Mouse (Mus musculus): ENCODE results near the gene Klhl24. TPM values are rescaled to one million over a fixed set of nuclear protein-coding genes. Genes with fewer than 3 reads are reported as not detected.

The Klhl24 gene
- polyA plus RNA-seq, 1 experiment from 2014 or later = 45.6 TPM

DNA sequence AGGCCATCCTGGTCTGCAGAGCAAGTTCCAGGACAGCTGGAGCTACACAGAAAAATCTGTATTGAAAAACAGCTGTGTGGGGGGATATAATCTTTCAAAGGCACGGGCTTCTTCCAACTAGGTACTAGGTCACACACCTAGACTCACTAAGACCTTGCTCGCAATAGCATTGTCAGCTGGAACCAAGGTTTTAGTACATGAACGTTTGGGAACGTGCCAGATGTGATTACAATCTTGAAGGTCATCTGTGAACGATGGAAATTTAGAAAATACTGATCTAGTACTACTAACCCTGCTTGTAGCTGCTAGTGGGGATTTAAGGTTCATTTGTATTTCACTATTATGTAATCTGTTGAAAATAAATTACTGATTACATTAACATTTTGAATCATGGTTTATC lies 54.6 kb downstream of the Klhl24 start:
- Histone ChIP-seq H3K27me3 (no peaks in the 10 kb centered on the region), H3K4me2 (no peak overlapping the region), H3K27ac (no peak overlapping the region), H3K9me3 (replicated peaks) (no peaks in the 10 kb centered on the region), H3K4me3 (no peak overlapping the region), H3K4me1 (replicated peaks) (peaks cover 3% of the 10 kb centered on the region; the same call in 1 of the 2 replicates), H3K36me3 (peaks cover 33% of the 10 kb centered on the region), H3K9ac (no peak overlapping the region)
- 67% methylated on average over 5 of the region's 5 CpGs for WGBS
- ATAC-seq (replicated peaks; ENCODE audit: insufficient number of reproducible peaks, insufficient read depth, low FRiP score, low read depth) = no peak

- no peaks in the 10 kb centered on the region for H3K9me3 ChIP-seq (replicated peaks)
- H3K9ac ChIP-seq = no peak overlapping the region
- H3K4me1 ChIP-seq (replicated peaks) = peaks cover 3% of the 10 kb centered on the region; the same call in 1 of the 2 replicates
- WGBS = 67% methylated on average over 3 of the region's 3 CpGs
- no peaks in the 10 kb centered on the region for H3K27me3 ChIP-seq
- no peak for ATAC-seq (replicated peaks; ENCODE audit: insufficient number of reproducible peaks, insufficient read depth, low FRiP score, low read depth)
- no peak overlapping the region for H3K4me3 ChIP-seq
- H3K27ac ChIP-seq = no peak overlapping the region
- peaks cover 44% of the 10 kb centered on the region for H3K36me3 ChIP-seq
- no peak overlapping the region for H3K4me2 ChIP-seq
These were observed 56.4 kb downstream of the Klhl24 start for GRCm38 (mm10) chr16:20153742-20154141.

GRCm38 (mm10) chr16:20160130-20160529 lies 62.8 kb downstream of the Klhl24 start:
- Histone ChIP-seq H3K4me3 (no peak overlapping the region), H3K9ac (no peak overlapping the region), H3K36me3 (peaks cover 87% of the 10 kb centered on the region), H3K27me3 (no peaks in the 10 kb centered on the region), H3K4me2 (no peak overlapping the region), H3K27ac (no peak overlapping the region), H3K4me1 (replicated peaks) (no peaks in the 10 kb centered on the region), H3K9me3 (replicated peaks) (no peaks in the 10 kb centered on the region)
- 80% methylated on average over 2 of the region's 2 CpGs for WGBS
- no peak for ATAC-seq (replicated peaks; ENCODE audit: insufficient number of reproducible peaks, insufficient read depth, low FRiP score, low read depth)

DNA sequence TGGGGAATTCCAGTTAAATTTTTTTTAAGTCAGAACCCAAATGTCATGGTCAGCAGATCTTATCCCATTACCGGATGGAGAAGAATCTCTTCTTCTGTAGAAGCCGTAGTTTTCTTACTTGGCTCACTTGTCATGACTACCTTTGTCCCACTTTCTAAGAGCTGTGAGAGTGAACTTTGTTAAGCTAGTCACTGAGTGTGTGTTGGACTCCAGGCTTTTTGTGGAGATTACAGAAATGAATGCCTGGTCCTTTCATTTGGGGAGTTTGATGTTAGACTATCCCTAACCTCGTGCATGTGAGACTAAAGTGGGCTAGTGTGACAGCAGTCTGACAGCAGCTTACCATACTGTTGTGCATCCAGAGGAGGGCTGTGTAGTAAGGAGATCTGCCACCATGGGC lies 71.7 kb downstream of the Klhl24 start:
- ATAC-seq (replicated peaks; ENCODE audit: insufficient number of reproducible peaks, insufficient read depth, low FRiP score, low read depth) = no peak
- Histone ChIP-seq H3K4me1 (replicated peaks) (0 out of 2 replicates have a peak, but pooled peaks cover 3% of the 10 kb centered on the region), H3K27me3 (no peaks in the 10 kb centered on the region), H3K9ac (no peak overlapping the region), H3K27ac (no peak overlapping the region), H3K36me3 (peaks cover 77% of the 10 kb centered on the region), H3K9me3 (replicated peaks) (no peaks in the 10 kb centered on the region; the same call in 1 of the 2 replicates), H3K4me3 (no peak overlapping the region), H3K4me2 (no peak overlapping the region)
- WGBS = 80% methylated on average over 3 of the region's 3 CpGs

DNA sequence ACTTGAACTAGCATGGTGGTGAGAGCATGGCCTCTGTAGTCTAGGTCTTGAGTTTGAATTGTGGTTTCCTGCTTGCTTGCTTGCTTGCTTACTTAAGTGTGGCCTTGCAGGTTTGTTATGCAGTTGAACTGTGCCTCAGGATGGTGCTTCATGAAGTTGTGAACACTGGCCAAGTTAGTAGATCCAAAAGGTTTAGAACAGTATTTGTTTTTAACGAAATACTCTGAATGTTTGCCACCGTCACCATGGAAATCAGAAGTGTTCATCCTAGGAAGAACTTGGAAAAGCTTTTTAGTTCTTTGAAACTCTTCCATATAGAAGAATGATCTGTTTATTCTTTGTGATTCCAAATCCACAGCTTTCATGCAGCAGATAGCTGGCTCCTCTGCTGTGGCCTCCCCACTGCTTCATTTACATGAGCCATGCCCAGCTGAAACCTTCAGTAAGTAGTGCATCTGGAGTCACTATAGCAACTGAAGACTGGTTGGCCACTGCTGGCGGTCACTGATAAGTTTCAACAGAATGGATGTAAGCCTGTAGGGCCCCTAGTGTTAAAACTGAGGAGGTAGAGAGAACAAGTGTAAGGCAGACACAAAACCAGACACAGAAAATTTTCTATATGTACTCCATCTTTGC lies 72.2 kb downstream of the Klhl24 start:
- ATAC-seq (replicated peaks; ENCODE audit: insufficient number of reproducible peaks, insufficient read depth, low FRiP score, low read depth) = peak; percentile 58
- Histone ChIP-seq H3K9me3 (replicated peaks) (no peaks in the 10 kb centered on the region; the same call in 1 of the 2 replicates), H3K27ac (no peak overlapping the region), H3K4me1 (replicated peaks) (0 out of 2 replicates have a peak, but pooled peaks cover 3% of the 10 kb centered on the region), H3K4me3 (no peak overlapping the region), H3K4me2 (no peak overlapping the region), H3K9ac (no peak overlapping the region), H3K36me3 (peaks cover 76% of the 10 kb centered on the region), H3K27me3 (no peaks in the 10 kb centered on the region)
- 64% methylated on average over 3 of the region's 3 CpGs for WGBS

Other genes starting within 250 kb of the Klhl24 start
- gene Klhl6, start 114.5 kb upstream of the Klhl24 start, polyA plus RNA-seq (2015; fragmentation: Nextera tagmentation; extraction: Ambion mirVana) = 15.3 and 24.6 TPM in 2 replicates
- 13.9 and 21.0 TPM in 2 replicates for gene Yeats2, start 43.5 kb downstream of the Klhl24 start, polyA plus RNA-seq (2015; fragmentation: Nextera tagmentation; extraction: Ambion mirVana)
- gene Map6d1, start 143.8 kb downstream of the Klhl24 start, polyA plus RNA-seq (2015; fragmentation: Nextera tagmentation; extraction: Ambion mirVana) = 0.38 and 0.57 TPM in 2 replicates
- gene Parl, start 204.8 kb downstream of the Klhl24 start, polyA plus RNA-seq (2015; fragmentation: Nextera tagmentation; extraction: Ambion mirVana) = 63.5 and 64.1 TPM in 2 replicates
- not detected in 2 replicates for gene Cyp2ab1, start 227.9 kb downstream of the Klhl24 start, polyA plus RNA-seq (2015; fragmentation: Nextera tagmentation; extraction: Ambion mirVana)

All from heart, embryonic 15.5 days (tissue).